Mouse (Mus musculus): Measurements from ENCODE around the gene Notch1. TPM values are rescaled to one million over a fixed set of nuclear protein-coding genes. Genes with fewer than 3 reads are reported as not detected.
A peak's percentile ranks its signal among the peaks of the same experiment; 100 is the strongest.

The Notch1 gene
- polyA plus RNA-seq, 1 experiment from 2014 or later = 12.1 TPM

DNA sequence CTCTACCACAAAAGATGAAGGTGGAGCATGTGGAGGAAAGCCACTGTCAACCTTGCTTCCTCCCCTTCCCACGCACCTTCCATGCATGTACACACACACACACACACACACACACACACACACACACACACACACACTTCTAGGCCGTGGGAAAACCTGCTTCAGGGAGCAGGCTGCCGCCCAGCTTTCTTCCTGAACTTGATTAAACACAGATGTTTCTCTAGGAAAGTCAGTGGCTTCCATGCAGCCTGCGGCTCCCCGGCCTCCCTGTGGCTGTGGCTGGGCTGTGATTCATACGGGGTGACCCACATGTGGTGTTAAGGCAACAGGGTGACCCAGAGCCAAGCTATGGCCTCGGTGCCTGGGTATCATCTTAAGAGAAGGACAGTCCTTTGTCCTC lies 22.1 kb downstream of the Notch1 start:
- peak; percentile 73 for DNase-seq (ENCODE audit: low spot score)
- H3K36me3 ChIP-seq (ENCODE audit: insufficient read depth, low read length) = no peaks in the 10 kb centered on the region
- H3K9me3 ChIP-seq (replicated peaks; ENCODE audit: low read length) = no peaks in the 10 kb centered on the region
- peak overlapping the region; percentile 28; the same call in 1 of the 2 replicates for H3K4me2 ChIP-seq (ENCODE audit: low read length)
- H3K4me1 ChIP-seq (replicated peaks; ENCODE audit: insufficient read depth, low read length) = peaks cover 95% of the 10 kb centered on the region
- H3K4me3 ChIP-seq (replicated peaks; ENCODE audit: low read depth, low read length) = no peak overlapping the region
- peak overlapping the region; percentile 82 for H3K27ac ChIP-seq
- no peak overlapping the region for H3K9ac ChIP-seq (ENCODE audit: low read depth, low read length)
- 0 out of 2 replicates have a peak, but pooled peaks have one; percentile 0 for TF ChIP-seq CTCF (IDR thresholded peaks at IDR 0.05; ENCODE audit: low read depth)
- ATAC-seq (replicated peaks; ENCODE audit: low FRiP score, low read depth) = no peak
- WGBS = 22% methylated on average over 7 of the region's 7 CpGs
- H3K27me3 ChIP-seq (ENCODE audit: insufficient read depth, low read length) = no peaks in the 10 kb centered on the region

DNA sequence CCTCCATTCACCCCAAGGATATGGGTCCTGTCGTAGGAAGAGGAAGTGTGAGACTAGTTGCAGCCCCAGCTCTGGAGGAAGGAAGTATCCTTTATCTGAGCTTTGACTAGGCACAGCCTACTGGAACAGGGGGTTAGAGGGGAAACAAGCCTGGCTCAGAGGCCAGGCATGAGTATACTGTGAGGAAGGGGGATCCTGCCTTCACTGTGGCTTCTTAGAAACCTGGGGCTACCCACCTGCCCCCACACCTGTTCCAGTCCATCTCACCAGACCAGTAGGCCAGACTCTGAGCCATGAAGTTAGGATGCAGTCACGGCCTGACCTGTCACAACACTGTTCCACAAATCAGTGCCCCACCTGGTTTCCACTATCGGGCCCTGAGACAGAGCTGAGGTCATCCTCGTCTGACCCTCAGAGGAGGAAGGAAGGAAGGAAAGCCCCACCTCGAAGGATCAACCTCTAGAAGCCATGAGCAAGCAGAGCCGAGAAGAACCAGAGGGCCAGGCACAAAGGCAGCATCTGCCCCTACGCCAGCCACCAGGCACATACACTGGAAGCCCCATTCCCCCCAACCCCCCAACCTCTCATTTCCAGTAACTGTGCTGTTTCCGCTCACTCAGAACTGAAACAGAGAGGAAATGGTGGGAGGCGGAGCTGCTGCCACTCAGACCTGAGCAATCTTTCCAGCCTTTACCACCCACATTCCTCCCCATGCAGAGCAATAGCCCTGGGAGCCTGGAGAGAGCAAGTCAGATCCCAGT lies 23.3 kb downstream of the Notch1 start:
- ATAC-seq (replicated peaks; ENCODE audit: low FRiP score, low read depth) = no peak
- no peak overlapping the region for H3K4me3 ChIP-seq (replicated peaks; ENCODE audit: low read depth, low read length)
- WGBS = 18% methylated on average over 9 of the region's 9 CpGs

DNA sequence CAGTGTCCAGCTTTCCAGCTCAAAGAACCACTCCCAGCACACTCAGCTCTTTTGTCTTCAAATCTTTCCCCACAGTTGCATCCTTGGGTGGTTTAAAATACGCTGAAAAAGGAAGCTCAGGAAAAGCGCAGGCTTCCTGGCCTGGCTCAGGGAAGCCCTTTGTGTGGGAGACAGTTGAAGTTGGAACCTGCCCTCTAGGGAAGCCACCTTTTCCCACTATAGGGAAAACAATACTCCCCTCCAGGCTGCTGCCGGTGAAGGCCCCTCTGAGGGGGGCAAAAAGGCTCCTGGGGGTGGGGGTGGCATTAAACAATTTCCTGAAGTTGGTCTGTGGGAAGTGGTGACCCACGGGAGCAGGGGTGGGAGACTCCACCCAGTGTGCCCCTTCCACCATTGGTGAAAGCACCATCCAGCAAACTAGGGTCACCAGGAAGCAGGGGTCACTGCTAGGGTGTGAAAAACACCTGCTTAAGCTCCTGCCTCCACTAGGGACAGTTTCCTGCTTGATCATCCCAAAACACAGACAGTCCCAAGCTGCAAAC lies 25.6 kb downstream of the Notch1 start:
- no peak overlapping the region for H3K4me3 ChIP-seq (replicated peaks; ENCODE audit: low read depth, low read length)
- H3K36me3 ChIP-seq (ENCODE audit: insufficient read depth, low read length) = no peaks in the 10 kb centered on the region
- H3K4me1 ChIP-seq (replicated peaks; ENCODE audit: insufficient read depth, low read length) = peaks cover 98% of the 10 kb centered on the region
- no peaks in the 10 kb centered on the region for H3K27me3 ChIP-seq (ENCODE audit: insufficient read depth, low read length)
- 22% methylated on average over 4 of the region's 4 CpGs for WGBS
- H3K9me3 ChIP-seq (replicated peaks; ENCODE audit: low read length) = no peaks in the 10 kb centered on the region
- no peak for ATAC-seq (replicated peaks; ENCODE audit: low FRiP score, low read depth)
- TF ChIP-seq CTCF (IDR thresholded peaks at IDR 0.05; ENCODE audit: low read depth) = peak; percentile 17; the same call in 1 of the 2 replicates
- H3K27ac ChIP-seq = peak overlapping the region; percentile 70
- H3K4me2 ChIP-seq (ENCODE audit: low read length) = peak overlapping the region; percentile 11; the same call in 1 of the 2 replicates
- H3K9ac ChIP-seq (ENCODE audit: low read depth, low read length) = peak overlapping the region; percentile 5; the same call in 1 of the 2 replicates
- DNase-seq (ENCODE audit: low spot score) = peak; percentile 57

More for the DNA sequence above, 23.3 kb downstream of the Notch1 start:
- peaks cover 97% of the 10 kb centered on the region for H3K4me1 ChIP-seq (replicated peaks; ENCODE audit: insufficient read depth, low read length)
- H3K4me2 ChIP-seq (ENCODE audit: low read length) = peak overlapping the region; percentile 28; the same call in 1 of the 2 replicates
- peak overlapping the region; percentile 18; the same call in 1 of the 2 replicates for H3K9ac ChIP-seq (ENCODE audit: low read depth, low read length)
- peak overlapping the region; percentile 82 for H3K27ac ChIP-seq
- DNase-seq (ENCODE audit: low spot score) = peak; percentile 90
- no peaks in the 10 kb centered on the region for H3K9me3 ChIP-seq (replicated peaks; ENCODE audit: low read length)
- H3K36me3 ChIP-seq (ENCODE audit: insufficient read depth, low read length) = no peaks in the 10 kb centered on the region
- no peaks in the 10 kb centered on the region for H3K27me3 ChIP-seq (ENCODE audit: insufficient read depth, low read length)
- no peak for TF ChIP-seq CTCF (IDR thresholded peaks at IDR 0.05; ENCODE audit: low read depth)

DNA sequence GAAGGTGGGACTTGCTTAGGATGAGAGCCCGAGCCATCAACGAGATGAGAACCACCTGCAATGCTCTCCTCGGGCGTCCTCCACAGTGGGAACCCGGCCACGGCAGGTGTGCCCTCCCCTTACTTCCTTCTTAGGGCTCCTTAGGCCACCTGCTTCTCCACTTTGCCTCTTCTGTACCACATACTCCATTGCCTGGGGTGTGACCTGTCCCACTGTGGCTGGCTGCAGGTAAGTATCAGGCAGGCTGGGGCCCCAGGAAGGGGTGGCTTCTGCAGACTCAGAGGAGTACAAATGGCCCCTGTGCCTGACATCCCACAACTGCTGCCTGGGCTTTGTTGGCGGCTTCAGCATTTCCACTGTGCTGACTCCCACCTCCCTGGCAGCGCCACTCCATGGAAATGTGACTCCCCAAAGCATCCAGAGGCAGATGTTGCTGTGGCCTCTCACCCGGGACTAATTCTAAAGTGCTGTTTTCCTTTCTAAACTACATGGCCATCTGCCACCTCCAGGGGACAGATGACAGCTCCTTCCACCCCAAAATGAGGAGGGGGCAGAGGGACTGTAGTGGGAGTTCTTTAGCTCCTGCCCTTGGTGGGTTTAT lies 27.8 kb downstream of the Notch1 start:
- no peak; the same call in 1 of the 2 replicates for TF ChIP-seq CTCF (IDR thresholded peaks at IDR 0.05; ENCODE audit: low read depth)
- DNase-seq (ENCODE audit: low spot score) (peak; percentile 80), ATAC-seq (replicated peaks; ENCODE audit: low FRiP score, low read depth) (peak; percentile 8; the same call in 1 of the 2 replicates)
- Histone ChIP-seq H3K27me3 (ENCODE audit: insufficient read depth, low read length) (no peaks in the 10 kb centered on the region), H3K4me1 (replicated peaks; ENCODE audit: insufficient read depth, low read length) (peaks cover 97% of the 10 kb centered on the region), H3K27ac (peak overlapping the region; percentile 82), H3K36me3 (ENCODE audit: insufficient read depth, low read length) (peaks cover 9% of the 10 kb centered on the region), H3K4me3 (replicated peaks; ENCODE audit: low read depth, low read length) (no peak overlapping the region), H3K9ac (ENCODE audit: low read depth, low read length) (no peak overlapping the region), H3K4me2 (ENCODE audit: low read length) (peak overlapping the region; percentile 24; the same call in 1 of the 2 replicates), H3K9me3 (replicated peaks; ENCODE audit: low read length) (no peaks in the 10 kb centered on the region)
- 24% methylated on average over 9 of the region's 9 CpGs for WGBS

- no peak for TF ChIP-seq CTCF (IDR thresholded peaks at IDR 0.05; ENCODE audit: low read depth)
- 17% methylated on average over 18 of the region's 18 CpGs for WGBS
- H3K27ac ChIP-seq = peak overlapping the region; percentile 82
- no peak overlapping the region for H3K4me3 ChIP-seq (replicated peaks; ENCODE audit: low read depth, low read length)
- DNase-seq (ENCODE audit: low spot score) (peak; percentile 68), ATAC-seq (replicated peaks; ENCODE audit: low FRiP score, low read depth) (no peak)
- H3K9ac ChIP-seq (ENCODE audit: low read depth, low read length) = no peak overlapping the region
- H3K36me3 ChIP-seq (ENCODE audit: insufficient read depth, low read length) = peaks cover 11% of the 10 kb centered on the region
- peaks cover 97% of the 10 kb centered on the region for H3K4me1 ChIP-seq (replicated peaks; ENCODE audit: insufficient read depth, low read length)
- no peaks in the 10 kb centered on the region for H3K9me3 ChIP-seq (replicated peaks; ENCODE audit: low read length)
- H3K4me2 ChIP-seq (ENCODE audit: low read length) = peak overlapping the region; percentile 24; the same call in 1 of the 2 replicates
- H3K27me3 ChIP-seq (ENCODE audit: insufficient read depth, low read length) = no peaks in the 10 kb centered on the region
Measured at GRCm38 (mm10) chr2:26487322-26488021, 29.0 kb downstream of the Notch1 start.
